Mouse (Mus musculus) MEL (cell line): Measurements from ENCODE around the gene Olfr160. TPM values are rescaled to one million over a fixed set of nuclear protein-coding genes. Genes with fewer than 3 reads are reported as not detected.

Experiments
- DNase-seq: peaks from one replicate; pipeline ENCODE4 v3.0.0; 2011; ENCODE audit warnings: low read depth, low spot score
- H3K27ac ChIP-seq: 2 replicates; pipeline ENCODE4 v1.5.1; 2012; ENCODE audit warnings: low read depth, mild to moderate bottlenecking, control low read depth, low read length, moderate library complexity; ENCODE audit not compliant: control insufficient read depth
- H3K27me3 ChIP-seq, 2 experiments: fragments of 150-350 bp in 1 of 2; sonication (generic) in 1 of 2; 2 replicates each; pipeline ENCODE4 v1.6.1; 2012; ENCODE audit warnings: low read length in 2 of 2, mild to moderate bottlenecking in 2 of 2, improper control_type of control experiment in 1 of 2, moderate library complexity in 1 of 2; ENCODE audit not compliant: insufficient read depth in 2 of 2, control insufficient read depth in 1 of 2
- H3K36me3 ChIP-seq, 2 experiments: 2 replicates each; pipeline ENCODE4 v1.6.1; 2012 to 2014; ENCODE audit warnings: low read length in 2 of 2, improper control_type of control experiment in 1 of 2, inconsistent platforms in 1 of 2, mild to moderate bottlenecking in 1 of 2; ENCODE audit not compliant: insufficient read depth in 2 of 2, control insufficient read depth in 1 of 2
- H3K4me1 ChIP-seq, 2 experiments: fragments of 150-350 bp in 1 of 2; sonication (generic) in 1 of 2; 2 replicates each; pipeline ENCODE4 v1.6.1; 2012; ENCODE audit warnings: low read length in 2 of 2, improper control_type of control experiment in 1 of 2, mild to moderate bottlenecking in 1 of 2; ENCODE audit not compliant: insufficient read depth in 2 of 2, control insufficient read depth in 1 of 2
- H3K4me3 ChIP-seq, 2 experiments: fragments of 150-350 bp in 1 of 2; sonication (generic) in 1 of 2; 2 replicates each; pipeline ENCODE4 v1.5.1; 2012; ENCODE audit warnings: low read depth in 2 of 2, low read length in 2 of 2, mild to moderate bottlenecking in 2 of 2, moderate library complexity in 2 of 2, control low read depth in 1 of 2, improper control_type of control experiment in 1 of 2; ENCODE audit not compliant: control insufficient read depth in 1 of 2, insufficient read depth in 1 of 2
- H3K79me2 ChIP-seq: 2 replicates; pipeline ENCODE4 v1.6.1; 2012; ENCODE audit warnings: mild to moderate bottlenecking, low read length, moderate library complexity; ENCODE audit not compliant: control insufficient read depth, poor library complexity, insufficient read depth
- H3K9ac ChIP-seq: 2 replicates; pipeline ENCODE4 v1.6.1; 2012; ENCODE audit warnings: low read depth, mild to moderate bottlenecking, control low read depth, low read length, moderate library complexity; ENCODE audit not compliant: control insufficient read depth, poor library complexity, severe bottlenecking
- H3K9me3 ChIP-seq: fragments of 150-350 bp; sonication (generic); replicated peaks from 2 replicates; pipeline ENCODE4 v1.6.1; 2012; ENCODE audit warnings: mild to moderate bottlenecking, low read length, improper control_type of control experiment, moderate library complexity; ENCODE audit not compliant: insufficient read depth
- CTCF ChIP-seq, 3 experiments: IDR thresholded peaks in 2 of 3; conservative IDR thresholded peaks in 1 of 3; 2 replicates each; pipeline ENCODE4 v1.5.1; 2011 to 2012; ENCODE audit warnings: low read length in 3 of 3, low read depth in 2 of 3, mild to moderate bottlenecking in 2 of 3, improper control_type of control experiment in 1 of 3, inconsistent platforms in 1 of 3, mixed read lengths in 1 of 3, moderate library complexity in 1 of 3; ENCODE audit not compliant: control insufficient read depth in 1 of 3, insufficient read depth in 1 of 3, poor library complexity in 1 of 3, severe bottlenecking in 1 of 3
- GABPA ChIP-seq: IDR thresholded peaks from 2 replicates; pipeline ENCODE4 v1.6.1; 2012; ENCODE audit warnings: low read depth, mild to moderate bottlenecking, inconsistent platforms, low read length, improper control_type of control experiment, moderate library complexity
- GATA1 ChIP-seq: IDR thresholded peaks from 2 replicates; pipeline ENCODE4 v1.6.1; 2011; ENCODE audit warnings: low read depth, low read length, improper control_type of control experiment
- HCFC1 ChIP-seq: IDR thresholded peaks from 2 replicates; pipeline ENCODE4 v1.6.1; 2012; ENCODE audit warnings: low read depth, mild to moderate bottlenecking, inconsistent platforms, low read length, improper control_type of control experiment, moderate library complexity
- MAZ ChIP-seq: IDR thresholded peaks from 2 replicates; pipeline ENCODE4 v1.6.1; 2012; ENCODE audit warnings: low read depth, mild to moderate bottlenecking, inconsistent platforms, low read length, improper control_type of control experiment
- MEF2A ChIP-seq: IDR thresholded peaks from 2 replicates; pipeline ENCODE4 v1.6.1; 2014; ENCODE audit warnings: low read depth, mild to moderate bottlenecking, inconsistent platforms, low read length, improper control_type of control experiment; ENCODE audit not compliant: poor library complexity, insufficient replicate concordance, severe bottlenecking; ENCODE audit errors: extremely low read depth
- MYB ChIP-seq: IDR thresholded peaks from 2 replicates; pipeline ENCODE4 v1.6.1; 2011; ENCODE audit warnings: mild to moderate bottlenecking, low read depth, low read length, improper control_type of control experiment
- MYC ChIP-seq: IDR thresholded peaks from 2 replicates; pipeline ENCODE4 v1.6.1; 2011; ENCODE audit warnings: low read depth, mild to moderate bottlenecking, low read length, improper control_type of control experiment, moderate library complexity
- NELFE ChIP-seq: IDR thresholded peaks from 2 replicates; pipeline ENCODE4 v1.6.1; 2011; ENCODE audit warnings: low read depth, low read length, improper control_type of control experiment
- RAD21 ChIP-seq: IDR thresholded peaks from 2 replicates; pipeline ENCODE4 v1.6.1; 2011; ENCODE audit warnings: mild to moderate bottlenecking, low read depth, low read length, improper control_type of control experiment
- SIN3A ChIP-seq: IDR thresholded peaks from 2 replicates; pipeline ENCODE4 v1.6.1; 2012; ENCODE audit warnings: low read length, improper control_type of control experiment, inconsistent platforms
- SMC3 ChIP-seq: IDR thresholded peaks from 2 replicates; pipeline ENCODE4 v1.6.1; 2011; ENCODE audit warnings: low read depth, low read length, improper control_type of control experiment
- TCF12 ChIP-seq: IDR thresholded peaks from 2 replicates; pipeline ENCODE4 v1.6.1; 2014; ENCODE audit warnings: low read depth, mild to moderate bottlenecking, inconsistent platforms, low read length, improper control_type of control experiment, moderate library complexity
- ZC3H11A ChIP-seq: IDR thresholded peaks from 2 replicates; pipeline ENCODE4 v1.6.1; 2012; ENCODE audit warnings: low read depth, mild to moderate bottlenecking, inconsistent platforms, low read length, improper control_type of control experiment
- ZKSCAN1 ChIP-seq: IDR thresholded peaks from 2 replicates; pipeline ENCODE4 v1.6.1; 2012; ENCODE audit warnings: low read depth, mild to moderate bottlenecking, inconsistent platforms, low read length, improper control_type of control experiment, moderate library complexity
- ZMIZ1 ChIP-seq: IDR thresholded peaks from 2 replicates; pipeline ENCODE4 v1.6.1; 2012; ENCODE audit warnings: low read depth, mild to moderate bottlenecking, inconsistent platforms, low read length, improper control_type of control experiment, moderate library complexity
- ZNF384 ChIP-seq: IDR thresholded peaks from 2 replicates; pipeline ENCODE4 v1.6.1; 2012; ENCODE audit warnings: low read depth, mild to moderate bottlenecking, inconsistent platforms, low read length, improper control_type of control experiment
- polyA plus RNA-seq, 2 experiments: library from polyadenylated mRNA; stranded (reverse) in 1 of 2; unstranded in 1 of 2; fragments of >175 nt in 1 of 2; fragments of >200 nt in 1 of 2; gene quantifications; 2 replicates each; pipeline versions ENCODE4 v1.2.1 to v1.2.4; 2012; ENCODE audit warnings: low replicate concordance in 2 of 2, low read depth in 1 of 2; ENCODE audit not compliant: insufficient read length in 2 of 2, insufficient read depth in 1 of 2, missing spikeins in 1 of 2
- total RNA-seq: library from RNA; depleted of rRNA; stranded (reverse); fragments of 300-350 nt; gene quantifications from 2 replicates; pipeline ENCODE4 v1.2.3, GENCODE M21; 2012; rRNA removed

Gene Olfr160
- total RNA-seq = not detected in 2 replicates
- polyA plus RNA-seq = not detected

GRCm38 (mm10) chr9:37716150-37716549 lies at the start of gene Olfr160:
Gene Olfr160 (minus strand): TSS chr9:37716250.
- Histone ChIP-seq H3K4me1 (no peaks in the 10 kb centered on the region), H3K9ac (no peak within 1 kb of the TSS), H3K27ac (no peak within 1 kb of the TSS), H3K27me3 (peaks cover 2 to 3% of the 10 kb centered on the region in 2 experiments; a peak in 3 of 4 replicates), H3K9me3 (no peaks in the 10 kb centered on the region), H3K4me3 (no peak within 1 kb of the TSS), H3K36me3 (no peaks in the 10 kb centered on the region), H3K79me2 (no peaks in the 10 kb centered on the region)
- no peak for DNase-seq
- TF ChIP-seq ZC3H11A (no peak), TCF12 (no peak), GABPA (no peak)

GRCm38 (mm10) chr9:37762541-37762940 lies 46.5 kb upstream of the Olfr160 start:
- H3K36me3 ChIP-seq = no peaks in the 10 kb centered on the region
- DNase-seq = peak; percentile 18
- no peaks in the 10 kb centered on the region for H3K79me2 ChIP-seq
- no peak overlapping the region for H3K27ac ChIP-seq
- H3K27me3 ChIP-seq = no peaks in the 10 kb centered on the region; a peak in 1 of 4 replicates
- H3K4me1 ChIP-seq = no peaks in the 10 kb centered on the region
- no peaks in the 10 kb centered on the region for H3K9me3 ChIP-seq
- TF ChIP-seq SMC3 = peak; percentile 42
- TF ChIP-seq SIN3A = no peak
- peak; percentile 24 for TF ChIP-seq RAD21
- TF ChIP-seq CTCF (IDR thresholded peaks at IDR 0.05 in 2 of 3, conservative IDR thresholded peaks at IDR 0.05 in 1 of 3; ENCODE audit: control insufficient read depth in 1 of 3, insufficient read depth in 1 of 3, low read depth in 2 of 3, low read length in 3 of 3, poor library complexity in 1 of 3, severe bottlenecking in 1 of 3) = peak; percentile 16 to 33 (median 33); a peak in 5 of 6 replicates
- TF ChIP-seq NELFE = no peak
- no peak overlapping the region for H3K9ac ChIP-seq
- no peak overlapping the region for H3K4me3 ChIP-seq

- Histone ChIP-seq H3K27ac (no peak overlapping the region), H3K4me1 (no peaks in the 10 kb centered on the region), H3K9me3 (no peaks in the 10 kb centered on the region), H3K9ac (no peak overlapping the region), H3K4me3 (no peak overlapping the region), H3K79me2 (no peaks in the 10 kb centered on the region), H3K36me3 (no peaks in the 10 kb centered on the region), H3K27me3 (no peaks in the 10 kb centered on the region; a peak in 1 of 4 replicates)
- TF ChIP-seq GATA1 = no peak
- TF ChIP-seq MYC = no peak
- no peak for TF ChIP-seq RAD21
- no peak for TF ChIP-seq HCFC1
- TF ChIP-seq ZNF384 = no peak
- no peak for TF ChIP-seq MEF2A
- no peak for TF ChIP-seq ZKSCAN1
- TF ChIP-seq MYB = no peak
- no peak for TF ChIP-seq ZMIZ1
- no peak for TF ChIP-seq MAZ
- TF ChIP-seq SIN3A = no peak
- DNase-seq = no peak
Observed at GRCm38 (mm10) chr9:37761728-37762127, 45.7 kb upstream of the Olfr160 start.
